Mouse (Mus musculus) ovary, adult 2 months (tissue): ENCODE results near the gene Syn1. TPM values are rescaled to one million over a fixed set of nuclear protein-coding genes. Genes with fewer than 3 reads are reported as not detected.

Source experiments
- polyA plus RNA-seq: library from polyadenylated mRNA; depleted of rRNA; stranded (reverse); fragments of >200 nt; gene quantifications from 2 replicates; pipeline ENCODE4 v1.2.3, GENCODE M21; 2012; rRNA removed

Gene Syn1
- polyA plus RNA-seq: 1.3 and 1.9 TPM in 2 replicates

DNA sequence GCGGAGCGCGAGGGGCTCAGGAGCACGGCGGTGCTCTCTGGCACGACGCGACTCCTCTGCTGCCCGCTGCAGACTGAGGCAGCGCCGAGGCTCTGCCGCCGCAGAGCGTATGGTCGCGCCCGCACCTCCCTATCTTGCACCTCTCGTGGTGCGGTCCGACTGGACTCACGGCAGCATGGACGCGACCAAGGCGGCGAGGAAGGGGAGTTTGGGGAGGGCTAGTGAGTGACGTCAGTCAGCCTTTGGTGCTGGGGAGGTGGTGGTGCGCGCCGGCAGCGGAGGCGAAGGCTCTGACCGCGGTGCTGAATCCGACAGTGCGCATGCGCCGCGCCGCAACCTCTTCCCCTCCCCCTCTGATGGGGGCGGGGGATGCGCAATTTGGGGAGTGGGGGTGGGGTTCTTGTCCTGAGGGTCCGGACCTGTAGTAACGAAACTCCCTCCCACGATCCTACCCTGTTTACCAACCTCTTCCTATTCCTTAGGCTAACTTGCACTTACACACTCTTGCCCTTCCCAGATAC is at the start of gene Syn1:
Syn1 (minus strand) TSS at position 161 of the 521 bp plus-strand sequence.

DNA sequence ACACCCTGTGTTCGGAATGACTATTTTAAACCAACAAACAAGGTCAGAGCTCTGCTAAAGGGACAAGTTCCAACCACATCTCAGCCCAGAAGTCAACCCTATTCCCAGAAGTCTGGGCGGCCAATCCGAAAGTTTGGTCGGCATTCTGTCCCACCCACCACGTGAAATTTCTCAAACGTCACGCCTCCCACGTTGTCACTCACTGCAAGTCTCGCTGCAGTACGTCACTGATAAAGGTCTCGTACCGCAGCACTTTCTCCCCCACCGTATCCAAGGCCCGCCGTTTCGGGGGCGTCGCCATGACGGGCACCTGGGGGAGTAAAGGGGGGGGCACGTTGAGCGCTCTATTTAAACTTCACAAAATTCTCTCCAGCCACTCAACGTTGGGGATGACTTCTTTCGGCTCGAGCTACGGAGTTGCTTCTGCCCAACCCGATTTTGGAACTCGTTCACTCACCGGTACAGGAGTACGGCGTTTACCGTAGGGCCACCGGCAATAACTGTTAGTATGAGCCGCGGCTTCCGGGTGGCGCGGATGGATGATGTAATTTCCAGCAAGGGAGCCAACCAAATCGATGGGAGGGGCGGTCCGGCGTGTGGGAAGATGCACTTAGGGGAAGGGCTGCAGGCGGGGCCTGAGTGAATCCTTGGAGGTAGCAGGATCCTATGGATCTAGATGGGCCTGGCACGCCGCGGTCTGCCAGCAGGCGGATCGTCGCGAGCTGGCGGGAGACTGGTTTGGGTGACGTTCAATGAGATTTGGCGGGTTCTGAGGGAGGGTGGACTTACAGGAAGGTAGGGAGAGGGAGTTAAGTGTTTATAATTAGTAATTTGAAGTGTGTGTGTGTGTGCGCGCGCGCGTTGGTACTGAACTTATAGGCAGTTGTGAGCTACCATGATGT is 40.9 kb upstream of the Syn1 start, which contains the start of gene Uxt:
Uxt (minus strand) TSS at position 541 of the 902 bp plus-strand sequence.

DNA sequence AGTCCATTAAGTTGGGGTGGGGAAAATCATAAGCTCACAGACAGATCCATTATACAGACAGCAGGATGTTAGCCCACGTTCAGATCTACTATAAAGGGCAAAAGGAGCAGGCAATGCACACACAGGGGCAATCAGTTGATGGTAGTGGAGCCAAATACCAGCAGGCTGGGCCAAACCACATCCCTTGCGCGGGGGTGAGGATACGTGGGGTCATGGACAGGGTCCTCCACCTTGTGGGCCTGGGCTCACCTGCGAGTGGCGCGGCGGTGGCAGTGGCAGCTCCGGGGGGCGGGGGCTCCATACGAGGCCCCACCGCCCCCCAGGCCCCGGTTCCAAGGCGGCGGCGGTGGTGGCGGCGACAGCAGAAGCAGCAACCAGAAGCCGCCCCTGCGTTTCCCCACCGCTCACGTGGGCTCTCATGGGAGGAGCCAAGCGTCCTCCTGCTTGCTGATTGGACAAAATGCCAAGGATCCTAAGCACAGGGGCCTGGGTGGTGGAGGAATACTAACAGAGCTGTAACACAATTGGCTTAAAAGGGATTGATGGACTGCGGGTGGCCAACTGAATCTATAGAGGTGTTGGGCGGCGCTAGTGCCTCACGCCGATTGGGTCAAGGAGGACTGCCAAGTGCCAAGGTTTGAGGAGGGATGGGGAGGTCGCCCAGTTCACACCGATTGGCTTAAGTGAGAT is 29.5 kb upstream of the Syn1 start, which contains the start of gene Elk1:
Elk1 (minus strand) TSS at position 418 of the 690 bp plus-strand sequence.

DNA sequence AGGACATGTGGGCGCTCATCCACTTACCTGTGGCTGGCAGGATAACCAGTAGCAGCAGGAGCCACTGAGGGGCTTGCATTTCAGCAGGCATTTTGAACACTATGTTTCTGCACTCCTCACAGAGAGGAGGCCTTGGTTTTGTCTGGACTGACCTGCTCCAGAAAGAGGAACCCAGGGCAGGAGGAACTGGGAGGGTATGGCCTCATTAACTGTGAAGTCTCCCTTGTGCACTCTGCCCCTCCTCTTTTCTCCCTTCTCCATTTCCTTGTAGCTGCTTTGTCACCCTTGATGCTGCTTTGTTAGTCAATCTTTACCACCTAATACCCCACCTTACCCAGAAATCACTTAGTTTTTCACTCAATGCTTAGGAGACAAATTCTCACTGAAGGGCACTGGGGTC is 10.6 kb upstream of the Syn1 start, which contains the start of gene Cfp:
Cfp (minus strand) TSS at position 192 of the 400 bp plus-strand sequence.

DNA sequence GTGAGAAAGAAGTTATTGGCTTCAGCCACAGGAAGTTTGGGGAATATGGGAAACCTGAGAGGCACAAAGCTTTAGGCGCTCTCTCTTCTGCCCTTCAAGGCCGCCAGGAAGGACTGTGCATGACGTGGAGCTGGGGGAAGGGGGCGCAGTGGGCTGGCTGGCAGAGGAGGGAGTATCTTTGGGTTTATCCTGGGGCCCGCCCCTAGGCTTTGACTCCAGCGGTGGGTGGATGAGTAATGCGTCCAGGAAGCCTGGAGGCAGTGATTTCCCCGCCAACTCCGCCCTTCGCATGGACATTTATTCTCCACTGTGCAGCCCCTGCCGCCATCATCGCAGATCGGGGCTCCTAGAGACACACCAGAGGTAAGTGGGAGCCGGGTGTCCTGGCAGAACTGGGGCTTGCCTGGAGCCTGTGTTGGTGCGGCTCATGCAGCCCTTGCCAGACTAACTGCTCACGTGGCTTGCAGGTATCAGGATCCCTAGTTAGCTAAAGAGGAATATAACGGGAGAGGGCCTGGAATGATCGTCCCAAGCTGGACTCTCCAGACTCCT is 50.8 kb downstream of the Syn1 start, which contains the start of gene Timp1:
Timp1 (plus strand) TSS at position 205 of the 552 bp plus-strand sequence.

Other genes starting within 250 kb of the Syn1 start
- gene Cdk16, start 233.1 kb downstream of the Syn1 start, polyA plus RNA-seq: 248 and 329 TPM in 2 replicates
- gene Usp11, start 217.1 kb downstream of the Syn1 start, polyA plus RNA-seq: 32.1 and 42.6 TPM in 2 replicates
- gene Araf, start 123.2 kb downstream of the Syn1 start, polyA plus RNA-seq: 170 and 211 TPM in 2 replicates
- gene Timp1, start 50.8 kb downstream of the Syn1 start, polyA plus RNA-seq: 329 and 381 TPM in 2 replicates
- gene Cfp, start 10.6 kb upstream of the Syn1 start, polyA plus RNA-seq: 33.8 and 36.4 TPM in 2 replicates
- 28.1 and 28.9 TPM in 2 replicates for gene Elk1, start 29.6 kb upstream of the Syn1 start, polyA plus RNA-seq
- gene Uxt, start 41.0 kb upstream of the Syn1 start, polyA plus RNA-seq: 8.6 and 12.4 TPM in 2 replicates
- 0.49 and 0.91 TPM in 2 replicates for gene Zfp182, start 141.3 kb upstream of the Syn1 start, polyA plus RNA-seq
- not detected in 2 replicates for gene Spaca5, start 147.4 kb upstream of the Syn1 start, polyA plus RNA-seq
- gene Zfp300, start 168.5 kb upstream of the Syn1 start, polyA plus RNA-seq: 0.12 and 0.16 TPM in 2 replicates
- gene Ssxa1, start 194.8 kb upstream of the Syn1 start, polyA plus RNA-seq: not detected in 2 replicates